Mouse (Mus musculus): Measurements from ENCODE around the gene Iqch. TPM values are rescaled to one million over a fixed set of nuclear protein-coding genes. Genes with fewer than 3 reads are reported as not detected.

The Iqch gene
- polyA plus RNA-seq, 1 experiment, result not detected

GRCm38 (mm10) chr9:63571895-63572294 lies 30.4 kb downstream of the Iqch start:
- H3K27ac ChIP-seq (ENCODE audit: insufficient read depth, low read length), result no peak overlapping the region

GRCm38 (mm10) chr9:63568808-63569207 lies 33.5 kb downstream of the Iqch start:
- TF ChIP-seq POLR2A (IDR thresholded peaks at IDR 0.05; ENCODE audit: insufficient read depth, low read length), result no peak
- no peak for TF ChIP-seq EP300 (IDR thresholded peaks at IDR 0.05; ENCODE audit: insufficient read depth, low read depth, low read length)
- no peak for TF ChIP-seq CTCF (IDR thresholded peaks at IDR 0.05; ENCODE audit: low read depth, low read length)
- H3K4me3 ChIP-seq (ENCODE audit: low read depth, low read length), result no peak overlapping the region
- H3K27me3 ChIP-seq (ENCODE audit: control insufficient read depth, insufficient read depth, low read length, poor library complexity, severe bottlenecking), result no peaks in the 10 kb centered on the region
- H3K9ac ChIP-seq (ENCODE audit: low read depth, poor library complexity, severe bottlenecking), result no peak overlapping the region
- H3K27ac ChIP-seq (ENCODE audit: insufficient read depth, low read length), result no peak overlapping the region
- no peaks in the 10 kb centered on the region for H3K36me3 ChIP-seq (ENCODE audit: control insufficient read depth, insufficient read depth, low read length, poor library complexity, severe bottlenecking)
- no peaks in the 10 kb centered on the region for H3K4me1 ChIP-seq (ENCODE audit: control insufficient read depth, insufficient read depth, low read length)
- H3K9me3 ChIP-seq (replicated peaks; ENCODE audit: control insufficient read depth, insufficient read depth, low read length, poor library complexity, severe bottlenecking), result no peaks in the 10 kb centered on the region

More at GRCm38 (mm10) chr9:63571895-63572294, 30.4 kb downstream of the Iqch start:
- H3K9me3 ChIP-seq (replicated peaks; ENCODE audit: control insufficient read depth, insufficient read depth, low read length, poor library complexity, severe bottlenecking), result no peaks in the 10 kb centered on the region
- no peak overlapping the region for H3K4me3 ChIP-seq (ENCODE audit: low read depth, low read length)
- no peaks in the 10 kb centered on the region for H3K27me3 ChIP-seq (ENCODE audit: control insufficient read depth, insufficient read depth, low read length, poor library complexity, severe bottlenecking)
- no peaks in the 10 kb centered on the region for H3K36me3 ChIP-seq (ENCODE audit: control insufficient read depth, insufficient read depth, low read length, poor library complexity, severe bottlenecking)
- no peak overlapping the region for H3K9ac ChIP-seq (ENCODE audit: low read depth, poor library complexity, severe bottlenecking)
- H3K4me1 ChIP-seq (ENCODE audit: control insufficient read depth, insufficient read depth, low read length), result no peaks in the 10 kb centered on the region
- TF ChIP-seq CTCF (IDR thresholded peaks at IDR 0.05; ENCODE audit: low read depth, low read length), result no peak
- no peak for TF ChIP-seq POLR2A (IDR thresholded peaks at IDR 0.05; ENCODE audit: insufficient read depth, low read length)
- TF ChIP-seq EP300 (IDR thresholded peaks at IDR 0.05; ENCODE audit: insufficient read depth, low read depth, low read length), result no peak

GRCm38 (mm10) chr9:63568314-63568713 lies 34.0 kb downstream of the Iqch start:
- Histone ChIP-seq H3K27ac (ENCODE audit: insufficient read depth, low read length) (no peak overlapping the region), H3K9ac (ENCODE audit: low read depth, poor library complexity, severe bottlenecking) (no peak overlapping the region), H3K4me3 (ENCODE audit: low read depth, low read length) (no peak overlapping the region), H3K36me3 (ENCODE audit: control insufficient read depth, insufficient read depth, low read length, poor library complexity, severe bottlenecking) (no peaks in the 10 kb centered on the region), H3K27me3 (ENCODE audit: control insufficient read depth, insufficient read depth, low read length, poor library complexity, severe bottlenecking) (no peaks in the 10 kb centered on the region), H3K4me1 (ENCODE audit: control insufficient read depth, insufficient read depth, low read length) (no peaks in the 10 kb centered on the region), H3K9me3 (replicated peaks; ENCODE audit: control insufficient read depth, insufficient read depth, low read length, poor library complexity, severe bottlenecking) (no peaks in the 10 kb centered on the region)
- no peak for TF ChIP-seq POLR2A (IDR thresholded peaks at IDR 0.05; ENCODE audit: insufficient read depth, low read length)
- no peak for TF ChIP-seq EP300 (IDR thresholded peaks at IDR 0.05; ENCODE audit: insufficient read depth, low read depth, low read length)
- TF ChIP-seq CTCF (IDR thresholded peaks at IDR 0.05; ENCODE audit: low read depth, low read length), result no peak

GRCm38 (mm10) chr9:63563436-63563835 lies 38.9 kb downstream of the Iqch start:
- no peak overlapping the region for H3K9ac ChIP-seq (ENCODE audit: low read depth, poor library complexity, severe bottlenecking)
- H3K36me3 ChIP-seq (ENCODE audit: control insufficient read depth, insufficient read depth, low read length, poor library complexity, severe bottlenecking), result no peaks in the 10 kb centered on the region
- H3K4me3 ChIP-seq (ENCODE audit: low read depth, low read length), result no peak overlapping the region
- no peaks in the 10 kb centered on the region for H3K27me3 ChIP-seq (ENCODE audit: control insufficient read depth, insufficient read depth, low read length, poor library complexity, severe bottlenecking)
- H3K27ac ChIP-seq (ENCODE audit: insufficient read depth, low read length), result no peak overlapping the region
- TF ChIP-seq CTCF (IDR thresholded peaks at IDR 0.05; ENCODE audit: low read depth, low read length) (no peak), POLR2A (IDR thresholded peaks at IDR 0.05; ENCODE audit: insufficient read depth, low read length) (no peak), EP300 (IDR thresholded peaks at IDR 0.05; ENCODE audit: insufficient read depth, low read depth, low read length) (no peak)
- no peaks in the 10 kb centered on the region for H3K4me1 ChIP-seq (ENCODE audit: control insufficient read depth, insufficient read depth, low read length)
- H3K9me3 ChIP-seq (replicated peaks; ENCODE audit: control insufficient read depth, insufficient read depth, low read length, poor library complexity, severe bottlenecking), result no peaks in the 10 kb centered on the region

DNA sequence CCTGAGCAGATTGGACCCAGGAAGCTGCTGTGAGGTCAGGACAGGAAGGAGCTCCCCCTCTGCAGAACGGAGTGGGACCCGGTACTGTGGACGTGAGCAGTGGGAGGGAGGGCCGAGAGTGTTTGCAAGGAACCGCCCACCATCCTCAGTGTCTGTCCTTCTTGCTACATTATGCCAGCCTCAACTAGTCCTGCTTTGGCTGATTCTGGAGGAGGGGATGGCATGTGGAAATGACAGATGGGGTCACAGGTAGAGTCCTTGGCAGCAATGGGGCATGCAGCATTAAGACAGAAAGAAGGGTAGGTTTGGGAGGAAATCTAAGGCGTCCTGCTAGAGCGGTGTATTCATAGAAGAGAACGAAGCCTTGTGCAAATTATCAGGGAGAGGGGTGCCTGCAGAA lies 40.4 kb downstream of the Iqch start:
- no peaks in the 10 kb centered on the region for H3K9me3 ChIP-seq (replicated peaks; ENCODE audit: control insufficient read depth, insufficient read depth, low read length, poor library complexity, severe bottlenecking)
- H3K27ac ChIP-seq (ENCODE audit: insufficient read depth, low read length), result no peak overlapping the region
- no peaks in the 10 kb centered on the region for H3K36me3 ChIP-seq (ENCODE audit: control insufficient read depth, insufficient read depth, low read length, poor library complexity, severe bottlenecking)
- H3K4me1 ChIP-seq (ENCODE audit: control insufficient read depth, insufficient read depth, low read length), result no peaks in the 10 kb centered on the region
- TF ChIP-seq EP300 (IDR thresholded peaks at IDR 0.05; ENCODE audit: insufficient read depth, low read depth, low read length), result no peak
- H3K4me3 ChIP-seq (ENCODE audit: low read depth, low read length), result no peak overlapping the region
- no peaks in the 10 kb centered on the region for H3K27me3 ChIP-seq (ENCODE audit: control insufficient read depth, insufficient read depth, low read length, poor library complexity, severe bottlenecking)
- no peak overlapping the region for H3K9ac ChIP-seq (ENCODE audit: low read depth, poor library complexity, severe bottlenecking)

DNA sequence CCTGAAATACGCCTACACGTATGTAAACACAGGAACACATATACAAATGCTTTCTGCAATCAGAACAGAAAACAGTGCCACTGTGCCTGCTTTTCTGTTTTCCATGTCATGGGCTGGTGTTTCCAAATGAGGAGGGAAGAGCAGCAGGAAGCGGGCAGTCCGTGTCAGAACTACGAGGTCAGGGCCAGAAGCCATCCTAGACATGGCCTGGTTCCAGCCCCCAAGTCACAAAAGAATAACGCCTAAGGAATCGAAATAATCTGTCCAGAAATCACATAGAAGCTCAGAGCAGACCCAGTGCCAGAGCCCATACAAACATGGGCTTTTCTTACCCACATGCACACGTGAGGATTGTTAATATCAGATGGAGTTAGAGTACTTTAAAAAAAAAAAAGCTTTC lies 45.4 kb downstream of the Iqch start:
- no peak for TF ChIP-seq CTCF (IDR thresholded peaks at IDR 0.05; ENCODE audit: low read depth, low read length)
- TF ChIP-seq EP300 (IDR thresholded peaks at IDR 0.05; ENCODE audit: insufficient read depth, low read depth, low read length), result no peak
- no peak for TF ChIP-seq POLR2A (IDR thresholded peaks at IDR 0.05; ENCODE audit: insufficient read depth, low read length)

More for the DNA sequence above, 45.4 kb downstream of the Iqch start:
- H3K9me3 ChIP-seq (replicated peaks; ENCODE audit: control insufficient read depth, insufficient read depth, low read length, poor library complexity, severe bottlenecking), result no peaks in the 10 kb centered on the region
- no peak overlapping the region for H3K9ac ChIP-seq (ENCODE audit: low read depth, poor library complexity, severe bottlenecking)
- H3K4me3 ChIP-seq (ENCODE audit: low read depth, low read length), result no peak overlapping the region
- H3K4me1 ChIP-seq (ENCODE audit: control insufficient read depth, insufficient read depth, low read length), result no peaks in the 10 kb centered on the region
- H3K36me3 ChIP-seq (ENCODE audit: control insufficient read depth, insufficient read depth, low read length, poor library complexity, severe bottlenecking), result no peaks in the 10 kb centered on the region
- no peak overlapping the region for H3K27ac ChIP-seq (ENCODE audit: insufficient read depth, low read length)
- no peaks in the 10 kb centered on the region for H3K27me3 ChIP-seq (ENCODE audit: control insufficient read depth, insufficient read depth, low read length, poor library complexity, severe bottlenecking)
